In the genomic region with DNA sequence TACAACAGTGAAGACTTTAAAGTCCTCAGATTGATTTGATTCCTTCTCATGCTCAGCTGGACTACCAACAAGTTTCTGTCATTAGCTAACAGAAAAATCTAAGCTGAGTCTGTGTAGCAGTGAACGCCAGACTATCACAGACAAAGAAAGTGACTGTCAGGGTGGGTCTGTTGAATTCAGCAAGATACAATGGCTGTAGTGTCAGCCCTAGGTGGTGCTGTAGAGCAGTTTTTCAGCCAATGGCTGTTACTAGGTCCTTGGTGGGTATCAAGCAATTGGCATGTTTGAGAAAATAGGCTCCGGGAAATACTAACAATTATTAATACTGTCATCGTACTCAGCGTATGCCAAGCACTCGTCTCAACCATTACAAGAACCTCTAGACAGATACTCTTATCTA, we compare ENCODE assay signal across 8 mouse cellular contexts.
DNase-seq lines count a peak whose midpoint lies in the region.

No protein-coding gene starts in this region.

- DNase-seq in heart, adult 18-20 months: peak; percentile 10 to 46
- DNase-seq in heart, adult 8-10 months (ENCODE audit: low spot score): no peak
- DNase-seq in right cerebral cortex, adult 18-20 months: peak; percentile 32
- DNase-seq in right cerebral cortex, postnatal 25 days: no peak
- peak; percentile 7 to 19 for DNase-seq in cerebellum, postnatal 36 days
- peak; percentile 56 to 68 for DNase-seq in kidney, postnatal 4 days
- peak; percentile 19 for DNase-seq in right cerebral cortex, postnatal 14 days
- no peak for DNase-seq in natural killer cell, adult 2 months (ENCODE audit: low spot score in 2 of 2)

Comparison
In these comparisons a context has a peak if more than half of its experiments do, and no peak if none do; other contexts are left out.
1. DNase-seq: peak in heart, adult 18-20 months (2 of 2), right cerebral cortex, adult 18-20 months (single experiment), cerebellum, postnatal 36 days (2 of 2), kidney, postnatal 4 days (2 of 2) and right cerebral cortex, postnatal 14 days (single experiment); none in heart, adult 8-10 months (single experiment), right cerebral cortex, postnatal 25 days (single experiment) and natural killer cell, adult 2 months (0 of 2).